Mouse (Mus musculus): ENCODE data around the gene Amh.

The Amh gene

DNA sequence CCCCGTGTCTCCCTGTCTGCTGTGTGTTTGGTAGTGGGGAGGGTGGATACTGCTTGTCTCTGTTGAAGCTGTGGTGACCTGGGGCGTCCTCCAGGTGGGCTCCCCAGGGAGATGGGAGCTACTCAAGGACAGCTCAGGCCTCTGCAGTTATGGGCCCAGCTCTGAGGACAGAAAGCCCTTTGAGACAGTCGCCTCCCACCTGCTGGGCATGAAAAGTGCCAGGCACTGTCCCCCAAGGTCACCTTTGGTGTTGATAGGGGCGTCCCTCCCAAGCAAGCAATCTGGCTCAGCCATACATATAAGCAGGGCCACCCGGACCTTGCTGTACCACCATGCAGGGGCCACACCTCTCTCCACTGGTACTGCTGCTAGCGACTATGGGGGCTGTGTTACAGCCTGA lies at the start of gene Amh:
Amh (plus strand) TSS at position 328 of the 400 bp plus-strand sequence.
- DNase-seq, result no peak

DNA sequence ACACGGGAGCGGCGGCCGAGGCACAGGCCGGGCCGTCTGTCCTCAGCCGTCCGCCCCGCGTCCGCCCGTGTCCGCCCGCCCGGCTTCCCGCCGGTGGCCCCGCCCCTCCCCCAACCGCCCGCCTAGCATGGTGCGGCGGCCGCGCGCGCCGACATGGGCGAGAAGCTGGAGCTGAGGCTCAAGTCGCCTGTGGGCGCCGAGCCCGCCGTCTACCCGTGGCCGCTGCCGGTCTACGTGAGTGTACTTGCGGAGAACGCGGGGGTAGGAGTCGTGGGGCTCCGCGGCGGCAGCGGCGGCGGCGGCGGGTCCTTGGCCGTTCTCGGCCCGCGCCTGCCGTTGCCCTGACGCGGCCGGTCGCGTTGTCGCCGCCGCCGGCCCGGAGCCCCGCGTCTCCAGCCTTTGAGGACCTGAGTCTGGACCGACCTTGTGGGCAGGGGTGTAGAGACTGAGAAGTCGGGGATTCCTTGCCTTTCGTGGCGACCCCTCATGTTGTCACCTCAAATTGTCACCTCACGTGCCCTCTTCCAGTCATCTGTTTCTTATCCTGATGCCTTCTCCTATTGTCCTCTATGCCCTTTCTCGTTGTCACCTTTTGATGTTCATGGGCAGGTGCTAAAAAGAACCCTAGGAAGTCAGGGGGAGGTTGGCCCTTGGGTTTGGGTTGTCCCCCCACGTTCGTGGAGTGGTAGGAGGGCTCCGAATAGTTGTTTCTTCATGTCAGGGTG lies 49.6 kb upstream of the Amh start:
- peak; percentile 90 for DNase-seq

DNA sequence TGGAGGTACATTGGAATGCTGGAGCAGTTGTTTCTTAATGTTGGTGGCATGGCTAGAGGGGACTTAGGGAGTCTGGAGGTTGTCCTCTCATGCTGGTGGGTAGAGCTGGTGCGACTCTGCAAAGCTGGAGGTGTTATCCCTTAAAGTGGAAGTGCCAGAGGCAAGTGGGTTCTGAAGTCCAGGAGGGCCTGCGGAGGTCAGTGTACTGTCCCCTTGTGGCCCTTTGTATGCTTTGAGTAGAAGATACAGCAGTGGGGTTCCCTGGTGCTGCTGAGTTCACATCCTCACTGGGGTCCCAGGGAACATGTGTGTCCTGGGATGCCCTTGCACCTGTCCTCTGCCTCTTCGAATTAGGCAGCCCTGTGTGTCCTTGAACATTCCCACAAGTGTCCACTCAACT lies 48.9 kb upstream of the Amh start:
- DNase-seq, result peak; percentile 91

DNA sequence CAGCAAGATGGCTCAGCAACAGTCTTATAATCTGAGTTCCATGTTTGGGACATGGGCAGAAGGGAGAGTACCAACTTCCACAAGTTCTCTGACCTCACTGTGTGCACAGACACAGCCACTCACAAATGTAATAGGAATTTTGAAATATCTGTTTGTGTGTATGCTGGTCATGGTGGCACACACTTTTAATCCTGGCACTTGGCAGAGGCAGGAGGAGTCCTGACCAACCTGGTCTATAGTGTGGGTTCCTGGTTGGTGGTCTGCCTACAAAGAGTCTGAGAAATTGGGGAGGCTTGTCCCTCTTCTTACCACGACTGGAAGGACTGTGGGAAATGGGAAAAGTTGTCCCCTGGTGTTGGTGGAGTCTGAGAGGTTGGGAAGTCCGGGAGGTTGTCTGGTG lies 48.5 kb upstream of the Amh start:
- DNase-seq, result no peak

DNA sequence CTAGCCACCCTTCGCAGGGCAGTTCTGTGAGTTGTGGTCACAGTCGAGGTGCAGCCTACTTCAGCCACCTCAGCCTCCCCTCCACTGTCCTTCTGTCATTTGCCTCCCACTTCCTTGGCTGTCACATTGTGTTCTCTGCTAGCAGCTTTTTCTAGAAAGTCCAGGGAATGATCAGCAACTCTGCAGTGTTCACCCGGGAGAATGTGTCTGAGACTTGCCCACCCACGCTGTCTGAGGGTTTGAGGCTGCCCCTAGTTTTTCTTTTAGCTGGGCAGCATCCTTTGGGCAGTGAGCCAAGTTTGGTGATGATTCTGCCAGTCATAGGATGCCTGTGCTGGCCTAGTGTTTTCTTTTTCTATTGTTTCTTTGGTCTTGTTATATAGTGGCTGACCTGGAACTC lies 48.1 kb upstream of the Amh start:
- DNase-seq, result peak; percentile 87

DNA sequence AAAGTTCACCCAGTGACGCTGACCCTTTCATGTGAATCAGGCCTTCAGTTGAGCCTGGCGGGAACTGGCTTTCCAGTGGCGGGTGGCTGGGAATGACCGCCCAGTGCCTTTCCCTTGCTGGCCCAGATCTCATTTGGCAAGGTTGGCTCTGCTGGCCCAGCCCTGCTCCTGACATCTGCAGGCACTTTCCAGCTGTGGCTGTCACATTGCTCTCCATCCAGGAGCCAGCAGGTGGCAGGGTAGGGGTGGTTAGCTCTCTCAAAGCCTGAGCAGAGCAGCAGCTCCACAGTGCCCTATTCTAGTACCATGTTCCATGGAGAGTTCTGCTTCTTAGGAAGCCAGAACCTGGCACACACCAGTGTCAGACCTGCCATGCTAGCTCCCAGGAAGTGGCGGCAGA lies 47.3 kb upstream of the Amh start:
- DNase-seq, result peak; percentile 99

DNA sequence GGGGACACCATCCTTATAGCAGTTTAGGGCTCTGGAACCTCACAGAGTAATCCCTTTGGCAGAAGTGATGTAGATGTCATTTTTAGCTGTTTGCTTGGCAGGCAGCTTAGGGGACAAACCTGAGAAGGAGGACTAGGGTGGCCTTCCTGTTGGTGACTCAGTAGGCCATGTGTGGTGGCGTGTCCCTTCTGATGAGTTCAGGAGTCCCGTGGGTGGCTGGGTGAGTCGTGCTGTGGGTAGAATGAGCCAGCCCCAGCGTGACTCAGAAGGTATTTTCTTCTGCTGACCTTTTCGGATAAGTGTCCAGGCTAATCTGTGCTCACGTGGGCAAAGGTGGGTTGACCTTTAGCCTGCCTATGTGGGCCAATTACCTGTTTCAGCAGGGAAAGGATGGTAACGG lies 46.4 kb upstream of the Amh start:
- peak; percentile 94 for DNase-seq

DNA sequence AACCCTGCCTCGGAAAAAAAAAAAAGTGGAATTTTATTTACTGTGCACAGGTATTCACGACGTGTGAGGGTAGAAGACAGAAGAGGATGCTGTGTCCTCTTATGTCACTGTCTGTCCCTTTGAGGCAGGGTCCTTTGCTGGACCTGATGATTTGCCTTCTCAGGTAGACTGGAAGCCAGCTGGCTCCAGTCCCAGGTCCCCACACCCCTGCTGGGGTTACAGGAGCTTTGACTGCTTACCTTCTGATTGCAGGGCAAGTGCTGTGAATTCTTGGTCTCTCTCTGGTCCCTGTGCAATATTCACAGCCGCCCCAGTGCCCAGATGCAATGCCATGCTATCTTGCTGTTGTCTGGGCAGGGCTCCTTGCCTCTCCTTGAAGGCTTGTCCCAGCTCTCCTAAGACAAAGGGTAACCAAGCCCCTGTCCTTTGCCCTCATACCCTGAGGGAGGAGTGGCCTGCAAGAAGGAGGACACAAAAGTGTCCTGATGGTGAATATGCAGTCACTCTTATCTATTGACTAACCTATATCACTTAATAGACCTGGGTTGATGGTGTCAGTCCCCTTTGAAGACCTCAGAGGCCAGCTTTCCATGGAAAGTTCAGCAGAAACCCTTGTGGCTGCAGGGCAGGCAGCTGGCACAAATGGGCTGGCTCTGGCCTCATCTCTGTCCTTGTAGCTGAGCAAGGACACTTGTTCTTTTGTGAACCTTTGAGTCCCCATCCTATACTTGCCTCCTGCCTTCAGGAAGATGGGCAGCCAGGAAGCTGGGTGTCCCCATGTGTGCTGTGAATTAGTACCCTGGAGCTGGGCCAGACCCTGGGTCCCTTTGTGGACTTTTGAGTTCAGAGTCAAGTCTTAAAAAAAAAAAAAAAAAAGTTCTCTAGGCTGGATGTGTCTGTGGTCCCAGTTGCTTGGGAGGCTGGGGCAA lies 44.2 kb upstream of the Amh start:
- DNase-seq, result no peak

DNA sequence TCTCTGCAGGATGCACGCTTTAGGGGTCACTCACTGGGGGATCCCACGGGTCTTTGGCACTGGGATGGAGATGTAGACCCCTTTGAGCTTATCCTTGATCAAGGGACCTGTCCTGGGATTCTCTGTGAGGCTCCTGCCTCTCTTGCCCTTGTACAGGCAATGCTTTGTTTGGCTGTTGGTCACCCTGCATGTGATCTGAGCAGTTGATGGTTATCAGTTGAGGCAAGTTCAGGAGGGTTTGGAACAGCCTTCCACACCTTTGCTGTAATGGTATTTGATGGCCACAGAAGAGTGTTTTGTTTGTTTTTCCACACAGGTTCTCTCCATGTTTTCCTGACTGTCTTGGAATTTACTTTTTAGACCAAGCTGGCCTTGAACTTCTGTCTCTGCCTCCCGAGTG lies 43.2 kb upstream of the Amh start:
- no peak for DNase-seq

DNA sequence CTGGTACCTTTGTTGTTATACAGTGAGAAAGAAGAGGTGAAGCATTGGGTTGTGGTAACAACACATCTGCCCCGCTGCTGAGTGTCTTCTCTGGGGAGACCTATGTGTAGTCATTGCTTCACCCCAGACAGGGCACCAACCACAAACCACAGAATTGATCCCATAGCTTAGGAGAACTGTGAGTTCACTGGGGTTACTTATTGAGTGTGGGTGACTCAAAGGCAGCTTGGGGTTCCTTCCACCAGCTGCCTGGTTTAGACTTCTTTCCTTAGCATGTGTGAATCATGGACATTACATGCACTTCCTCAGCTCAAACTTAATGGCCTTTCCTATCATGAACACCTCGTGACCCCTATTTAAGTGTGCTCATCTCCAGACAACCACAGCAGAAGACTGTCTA lies 41.5 kb upstream of the Amh start:
- DNase-seq, result no peak

DNA sequence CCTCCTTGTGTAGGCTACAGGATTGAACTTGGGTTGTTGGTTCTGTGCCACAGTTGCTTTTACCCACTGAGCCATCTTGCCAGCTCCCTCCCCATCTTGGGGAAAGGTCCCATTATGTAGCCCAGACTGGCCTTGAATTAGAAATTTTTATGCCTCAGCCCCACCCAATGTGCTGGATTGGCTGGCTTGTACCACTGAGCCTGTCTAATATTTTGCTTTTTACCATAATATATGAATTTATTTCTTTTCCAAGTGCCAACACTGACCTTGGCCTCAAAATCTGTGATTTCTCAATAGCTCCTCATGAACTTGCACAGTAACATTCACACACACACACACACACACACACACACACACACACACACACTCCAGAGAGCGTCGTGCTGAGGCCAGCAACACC lies 39.3 kb upstream of the Amh start:
- DNase-seq, result no peak

DNA sequence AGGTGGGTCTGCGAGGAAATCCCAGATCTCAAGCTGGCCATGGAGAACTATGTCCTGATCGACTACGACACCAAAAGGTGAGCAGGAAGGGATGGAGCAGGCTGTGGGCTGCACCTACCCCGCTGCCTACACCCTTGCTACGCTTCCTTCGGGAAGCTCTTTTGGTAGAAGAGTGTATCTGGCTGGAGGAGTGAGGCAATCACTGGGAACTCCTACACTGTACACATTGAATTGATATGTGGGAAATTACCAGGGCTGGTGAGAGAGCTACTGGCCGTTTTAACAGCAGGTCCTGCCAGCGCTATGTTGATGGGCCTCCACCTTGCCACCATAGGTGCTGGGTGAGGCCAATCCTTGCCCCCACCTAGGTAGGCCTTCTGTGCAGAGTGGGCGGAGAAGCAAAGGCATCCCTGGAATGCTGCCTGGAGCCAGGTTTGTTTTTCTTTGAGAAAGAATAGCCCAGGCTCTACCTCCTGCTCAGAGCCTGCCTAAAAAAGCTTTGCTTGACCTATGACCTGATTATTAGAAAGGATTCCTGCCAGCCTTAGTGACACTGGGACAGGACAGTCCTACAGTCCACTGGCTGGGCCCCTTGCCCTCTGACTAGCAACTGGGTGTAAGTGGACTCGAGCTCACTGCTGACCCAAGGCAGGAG lies 38.8 kb upstream of the Amh start:
- peak; percentile 91 for DNase-seq

DNA sequence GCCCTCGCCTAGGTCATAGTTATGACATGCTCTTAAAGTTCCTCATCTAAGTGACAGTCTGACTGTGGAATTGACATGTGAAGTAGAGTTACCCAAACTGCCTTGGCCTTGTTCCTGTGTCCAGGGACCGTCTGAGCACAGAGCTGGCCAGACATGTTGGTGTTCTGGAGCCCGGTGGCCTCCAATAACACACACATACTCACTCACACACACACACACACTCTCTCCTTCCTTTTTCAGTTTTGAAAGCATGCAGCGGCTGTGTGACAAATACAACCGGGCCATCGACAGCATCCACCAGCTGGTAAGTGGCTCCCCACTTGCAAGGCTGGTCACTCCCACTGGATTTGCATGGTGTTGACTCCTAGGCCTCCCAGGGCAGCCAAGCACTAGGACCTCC lies 36.7 kb upstream of the Amh start:
- no peak for DNase-seq

DNA sequence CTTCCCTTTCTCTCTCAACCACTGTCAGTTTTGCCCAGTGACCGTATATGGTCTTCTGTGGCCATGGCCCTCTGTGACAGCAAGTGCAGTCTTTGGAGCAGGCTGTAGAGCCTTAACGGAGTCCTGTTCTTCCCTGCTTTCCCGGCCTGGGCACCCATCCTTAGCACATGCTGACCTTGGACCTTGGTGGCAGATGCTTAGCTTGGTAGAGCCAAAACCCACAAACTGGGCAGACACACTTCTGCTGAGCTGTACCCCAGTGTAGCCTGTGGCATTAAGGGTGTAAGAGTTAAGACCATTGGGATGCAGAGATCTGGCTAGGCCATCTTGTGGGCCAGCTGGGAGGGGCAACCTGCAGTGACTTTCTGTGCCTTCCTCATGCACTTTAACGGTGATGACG lies 31.2 kb upstream of the Amh start:
- DNase-seq, result no peak

DNA sequence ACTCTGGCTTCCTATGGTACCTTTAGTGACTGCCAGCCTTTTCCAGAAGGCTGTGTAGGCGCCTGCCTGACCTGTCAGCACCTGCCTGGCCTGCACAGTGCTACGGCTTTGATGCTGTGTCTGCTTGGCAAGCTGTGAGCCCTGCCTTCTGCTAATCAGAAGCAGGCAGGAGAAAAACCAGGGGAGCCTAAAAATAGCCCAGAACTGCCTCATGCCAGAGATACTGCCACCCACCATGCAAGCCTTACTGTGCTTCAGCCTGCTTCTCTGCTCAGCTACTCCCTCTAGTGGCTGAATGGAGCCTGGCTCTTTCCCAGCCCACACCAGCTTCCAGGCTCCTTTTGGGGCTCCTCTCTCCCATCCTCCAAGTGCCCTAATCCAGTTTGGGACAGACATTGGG lies 30.5 kb upstream of the Amh start:
- peak; percentile 99 for DNase-seq

DNA sequence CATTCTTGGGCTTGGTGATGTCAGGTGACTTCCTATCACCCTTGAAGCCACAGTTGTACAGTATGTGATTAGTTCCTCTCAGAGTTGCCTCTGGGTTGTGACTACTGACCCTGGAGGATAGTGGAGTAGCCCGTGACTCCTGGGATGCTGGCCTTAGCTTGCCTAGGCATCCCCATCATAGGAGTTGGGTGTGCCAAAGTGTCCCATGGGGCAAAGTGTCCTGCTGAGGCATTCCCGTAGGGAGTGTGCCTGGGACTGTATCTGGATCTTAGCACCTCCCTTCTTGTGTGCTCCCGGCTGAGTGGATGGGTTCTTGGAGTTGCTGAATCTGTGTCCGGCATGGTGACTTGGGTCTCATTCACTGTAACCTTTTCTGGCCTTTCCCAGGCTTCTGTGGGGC lies 30.1 kb upstream of the Amh start:
- no peak for DNase-seq

DNA sequence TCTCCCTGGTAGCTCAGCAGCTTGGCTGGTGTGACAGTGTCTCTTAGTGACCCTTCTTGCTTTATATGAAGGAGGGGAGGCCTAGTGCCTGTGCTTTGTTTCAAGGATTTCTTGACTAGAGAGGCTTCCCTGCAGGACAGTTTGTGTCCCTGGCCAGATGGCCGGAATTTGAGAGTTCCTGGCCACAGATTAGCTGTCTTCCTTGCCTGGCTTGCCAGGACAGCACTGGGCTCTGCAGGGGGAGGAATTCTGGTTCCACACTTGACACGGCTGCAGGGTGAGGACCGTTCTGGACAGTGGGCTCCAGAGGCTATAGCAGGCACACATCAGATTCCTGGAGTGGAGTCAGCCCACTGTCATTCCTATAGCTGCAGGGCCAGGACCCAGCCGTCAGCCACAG lies 29.3 kb upstream of the Amh start:
- no peak for DNase-seq

DNA sequence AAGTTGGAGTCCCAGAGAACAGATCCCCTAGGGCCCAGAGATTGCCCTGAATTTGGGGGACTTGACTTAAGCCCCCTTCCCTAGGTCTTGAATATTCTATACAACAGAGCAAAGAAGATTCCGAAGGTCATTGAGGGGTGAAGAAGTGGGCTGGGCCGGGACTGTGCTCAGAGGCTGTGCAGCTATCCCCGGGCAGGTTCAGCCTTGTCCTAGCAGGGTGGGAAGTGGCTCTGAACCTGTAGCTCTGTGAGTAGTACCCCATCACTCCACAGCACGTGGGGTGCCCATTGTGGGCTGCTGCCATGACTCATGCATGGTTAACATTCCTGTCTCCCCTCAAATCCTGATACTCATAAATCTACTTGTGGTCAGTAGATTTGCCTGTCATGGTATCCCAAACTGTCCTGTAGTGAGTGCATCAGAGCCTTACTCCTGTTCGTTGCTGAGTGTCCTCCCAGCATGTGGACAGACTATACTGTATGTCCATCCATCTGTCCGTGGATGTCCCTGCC lies 28.6 kb upstream of the Amh start:
- DNase-seq, result no peak

DNA sequence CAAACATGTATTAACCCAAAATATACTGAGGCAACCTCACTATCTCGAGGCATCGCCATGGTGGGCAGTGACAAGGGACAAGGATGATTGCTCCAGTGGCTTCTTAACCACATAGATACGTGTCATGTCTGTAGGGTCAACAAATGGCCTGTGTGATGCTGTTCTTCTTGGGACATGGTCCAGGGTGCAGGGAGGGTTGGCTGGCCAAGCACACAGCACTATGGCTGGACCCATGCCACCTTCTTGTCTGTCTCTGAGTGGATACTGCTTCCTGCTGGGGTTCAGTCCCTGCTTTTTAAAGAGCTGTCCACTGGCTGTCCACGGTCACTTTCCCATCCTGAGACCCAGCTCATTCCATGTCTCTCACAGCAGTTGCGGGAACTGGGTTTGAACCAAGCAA lies 27.9 kb upstream of the Amh start:
- DNase-seq, result no peak

DNA sequence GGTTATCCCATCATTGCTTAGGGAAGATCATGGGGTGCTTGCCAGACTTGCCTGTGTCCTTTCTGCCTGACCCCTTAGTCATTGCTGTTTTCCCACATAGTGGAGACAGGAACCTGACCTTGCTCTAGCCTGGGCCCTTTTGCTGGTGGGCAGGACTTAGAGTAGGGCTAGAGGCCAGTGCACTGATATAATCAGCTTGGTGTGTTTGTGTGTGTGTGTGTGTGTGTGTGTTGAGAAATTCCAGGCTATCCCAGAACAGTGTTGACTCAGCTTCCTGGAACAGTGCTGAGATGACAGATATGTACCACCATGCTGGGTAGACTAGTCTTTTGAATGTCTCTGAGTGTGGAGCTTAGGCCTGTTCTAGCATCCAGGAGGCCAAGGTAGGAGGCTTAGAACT lies 25.5 kb upstream of the Amh start:
- DNase-seq, result no peak

DNA sequence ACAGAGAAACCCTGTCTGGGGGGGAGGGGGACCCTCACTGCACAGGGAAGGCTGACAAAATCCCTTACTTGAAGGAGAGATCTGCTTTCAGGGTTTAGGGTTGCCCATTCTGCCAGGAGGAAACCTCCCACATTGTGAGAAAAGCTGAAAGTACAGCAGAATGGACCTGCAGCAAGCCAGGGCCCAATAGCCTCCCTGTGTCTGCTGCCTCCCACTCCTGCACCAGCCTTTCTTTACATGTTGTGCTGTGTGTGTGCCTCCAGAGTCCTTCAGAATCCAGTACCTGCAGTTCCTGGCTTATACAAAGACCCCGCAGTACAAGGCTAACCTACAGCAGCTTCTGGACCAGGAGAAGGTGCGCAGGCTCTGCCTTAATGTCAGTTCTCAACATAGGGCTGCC lies 20.7 kb upstream of the Amh start:
- no peak for DNase-seq

DNA sequence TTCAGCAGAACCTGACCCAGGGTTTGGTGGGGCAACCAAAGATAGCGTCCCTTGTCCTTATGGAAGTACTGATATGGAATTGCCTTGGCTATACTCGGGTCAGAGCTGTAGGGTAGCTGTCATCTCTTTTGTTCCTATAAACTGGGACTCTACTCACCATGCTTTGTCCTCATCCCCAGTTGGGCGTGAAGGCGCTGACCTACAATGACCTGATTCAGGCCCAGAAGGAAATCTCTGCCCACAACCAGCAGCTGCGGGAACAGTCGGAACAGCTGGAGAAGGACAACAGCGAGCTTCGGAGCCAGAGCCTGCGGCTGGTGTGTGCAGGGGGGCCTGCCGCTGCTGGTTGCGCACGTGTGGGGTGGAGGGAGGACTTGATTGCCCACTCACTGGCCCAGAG lies 20.2 kb upstream of the Amh start:
- peak; percentile 97 for DNase-seq

DNA sequence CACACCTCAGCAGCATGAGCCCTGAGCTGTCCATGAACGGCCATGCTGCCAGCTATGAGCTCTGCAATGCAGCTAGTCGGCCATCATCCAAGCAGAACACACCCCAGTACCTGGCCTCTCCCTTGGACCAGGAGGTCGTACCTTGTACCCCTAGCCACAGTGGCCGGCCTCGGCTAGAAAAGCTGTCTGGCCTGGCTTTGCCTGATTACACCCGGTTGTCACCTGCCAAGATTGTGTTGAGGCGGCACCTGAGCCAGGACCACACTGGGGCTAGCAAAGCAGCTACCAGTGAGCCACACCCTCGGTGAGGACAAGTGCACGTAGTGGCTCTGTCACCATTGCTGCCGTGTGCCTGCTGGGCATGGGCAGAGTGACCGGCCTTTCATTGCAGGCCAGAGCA lies 19.1 kb upstream of the Amh start:
- no peak for DNase-seq

DNA sequence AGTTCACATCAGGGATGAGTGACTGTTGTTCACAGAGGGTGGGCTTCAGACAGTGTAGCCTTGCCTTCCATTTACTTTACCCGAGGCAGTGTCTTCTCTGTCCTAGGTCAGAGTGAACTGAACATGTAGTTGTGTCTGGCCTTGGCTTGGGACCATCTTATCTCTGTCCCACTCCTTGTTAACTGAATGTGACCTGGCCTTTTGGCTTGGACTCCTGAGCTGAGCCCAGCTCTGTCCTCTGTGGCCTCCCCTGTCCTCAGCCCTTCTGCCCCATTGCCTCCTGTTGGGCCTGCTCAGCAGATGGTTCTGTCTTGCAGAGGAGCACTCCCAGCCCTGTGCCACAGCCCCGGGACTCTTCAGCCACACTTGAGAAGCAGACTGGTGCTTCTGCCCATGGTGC lies 17.5 kb upstream of the Amh start:
- peak; percentile 97 for DNase-seq

All from heart, adult 11 months (tissue).